27 mouse cellular contexts compared by ENCODE assay signal in the genomic region with DNA sequence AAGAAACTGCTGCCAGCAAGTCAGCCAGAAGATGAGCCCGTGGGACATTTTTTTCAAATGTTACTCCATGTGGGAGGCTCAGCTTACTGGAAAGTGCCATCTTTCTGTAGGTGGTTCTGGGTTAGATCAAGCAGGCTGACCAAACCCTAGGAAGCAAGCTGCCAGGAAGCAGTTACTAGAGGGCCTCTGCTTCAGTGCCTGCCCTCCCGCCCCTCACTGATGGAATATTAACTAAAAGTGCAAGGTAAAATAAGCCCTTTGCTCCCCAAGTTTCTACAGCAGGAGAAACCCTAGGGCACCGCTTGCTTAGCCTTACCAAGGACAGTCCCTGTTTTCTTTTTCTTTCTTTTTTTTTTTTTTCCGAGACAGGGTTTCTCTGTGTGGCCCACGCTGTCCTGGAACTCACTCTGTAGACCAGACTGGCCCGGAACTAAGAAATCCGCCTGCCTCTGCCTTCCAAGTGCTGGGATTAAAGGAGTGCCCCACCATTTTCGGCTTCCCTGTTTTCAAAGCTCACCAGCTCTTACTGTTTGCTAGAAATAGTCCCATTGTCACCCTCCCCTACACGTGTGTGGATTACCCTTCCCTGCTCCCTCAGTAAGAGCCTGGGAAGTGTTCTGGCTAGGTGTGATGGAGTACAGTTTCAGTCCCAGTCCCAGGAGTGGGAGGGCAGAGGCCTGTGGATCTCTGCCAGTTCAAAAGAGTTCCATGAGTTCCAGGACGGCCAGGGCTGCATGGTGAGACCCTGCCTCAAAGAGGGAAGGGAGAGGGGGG. TPM values are rescaled to one million over a fixed set of nuclear protein-coding genes. Genes with fewer than 3 reads are reported as not detected.
DNase-seq lines count a peak whose midpoint lies in the region; ATAC-seq and TF ChIP-seq lines count a peak whose summit lies in the region.
"Had no signal": no experiment of that assay in that cellular context is flagged by ENCODE, and none has a peak within 500 bp of the region (broad histone marks: within the 10 kb centered on the region; RNA-seq: fewer than 3 reads in every experiment).

No protein-coding gene starts in this region.

- TF ChIP-seq EP300 in heart, adult 2 months (IDR thresholded peaks at IDR 0.05; ENCODE audit: insufficient read depth, low read depth, low read length): no peak

- no peak for ATAC-seq in embryonic facial prominence, embryonic 12.5 days (ENCODE audit: insufficient number of reproducible peaks, insufficient read depth, low FRiP score, low TSS enrichment)
- no peak for ATAC-seq in midbrain, embryonic 11.5 days (ENCODE audit: low FRiP score)
- no peak for ATAC-seq in midbrain, embryonic 13.5 days
- no peak for ATAC-seq in kidney, postnatal 0 days (replicated peaks; ENCODE audit: low FRiP score, low read depth)
- no peak for ATAC-seq in forebrain, embryonic 15.5 days (replicated peaks)
- ATAC-seq: hindbrain, postnatal 0 days; intestine, embryonic 16.5 days had no signal

- H3K36me3 ChIP-seq in embryonic facial prominence, embryonic 12.5 days: peaks cover 38% of the 10 kb centered on the region
- H3K36me3 ChIP-seq in embryonic facial prominence, embryonic 10.5 days (replicated peaks): peaks cover 65% of the 10 kb centered on the region
- peaks cover 10% of the 10 kb centered on the region for H3K36me3 ChIP-seq in midbrain, embryonic 11.5 days (ENCODE audit: control insufficient read depth, insufficient read depth, low read length)
- H3K36me3 ChIP-seq in midbrain, embryonic 13.5 days: peaks cover 42% of the 10 kb centered on the region
- peaks cover 18% of the 10 kb centered on the region for H3K36me3 ChIP-seq in kidney, postnatal 0 days (ENCODE audit: insufficient read depth, low read length)
- peaks cover 29% of the 10 kb centered on the region for H3K36me3 ChIP-seq in forebrain, embryonic 15.5 days
- H3K36me3 ChIP-seq in heart, adult 2 months (ENCODE audit: control insufficient read depth, insufficient read depth, low read length): no peaks in the 10 kb centered on the region

- H3K9ac ChIP-seq in embryonic facial prominence, embryonic 12.5 days: no peak overlapping the region
- no peak overlapping the region for H3K9ac ChIP-seq in midbrain, embryonic 11.5 days (ENCODE audit: low read length)
- no peak overlapping the region for H3K9ac ChIP-seq in midbrain, embryonic 13.5 days (replicated peaks)
- no peak overlapping the region for H3K9ac ChIP-seq in kidney, postnatal 0 days (ENCODE audit: low read depth, low read length)
- no peak overlapping the region for H3K9ac ChIP-seq in forebrain, embryonic 15.5 days (replicated peaks)
- no peak overlapping the region for H3K9ac ChIP-seq in heart, adult 2 months (ENCODE audit: low read depth, low read length)
- H3K9ac ChIP-seq: embryonic facial prominence, embryonic 15.5 days; forebrain, embryonic 12.5 days; hindbrain, embryonic 12.5 days; liver, embryonic 15.5 days; lung, embryonic 15.5 days; stomach, embryonic 15.5 days had no signal

- H3K4me3 ChIP-seq in embryonic facial prominence, embryonic 12.5 days: no peak overlapping the region
- H3K4me3 ChIP-seq in embryonic facial prominence, embryonic 10.5 days: no peak overlapping the region
- no peak overlapping the region for H3K4me3 ChIP-seq in midbrain, embryonic 11.5 days (ENCODE audit: low read depth, low read length)
- no peak overlapping the region for H3K4me3 ChIP-seq in midbrain, embryonic 13.5 days (replicated peaks)
- H3K4me3 ChIP-seq in kidney, postnatal 0 days (replicated peaks; ENCODE audit: low read depth, low read length): no peak overlapping the region
- H3K4me3 ChIP-seq in forebrain, embryonic 15.5 days: no peak overlapping the region
- H3K4me3 ChIP-seq in heart, adult 2 months: no peak overlapping the region
- H3K4me3 ChIP-seq: embryonic facial prominence, embryonic 15.5 days; forebrain, embryonic 12.5 days; hindbrain, embryonic 12.5 days; liver, embryonic 15.5 days; lung, embryonic 15.5 days; stomach, embryonic 15.5 days had no signal

- peaks cover 14% of the 10 kb centered on the region for H3K4me1 ChIP-seq in embryonic facial prominence, embryonic 12.5 days
- peaks cover 22% of the 10 kb centered on the region for H3K4me1 ChIP-seq in embryonic facial prominence, embryonic 10.5 days
- H3K4me1 ChIP-seq in midbrain, embryonic 11.5 days (ENCODE audit: control insufficient read depth, insufficient read depth, low read length): peaks cover 5% of the 10 kb centered on the region; the same call in 1 of the 2 replicates
- peaks cover 19% of the 10 kb centered on the region for H3K4me1 ChIP-seq in midbrain, embryonic 13.5 days (replicated peaks)
- no peaks in the 10 kb centered on the region; the same call in 1 of the 2 replicates for H3K4me1 ChIP-seq in kidney, postnatal 0 days (replicated peaks; ENCODE audit: insufficient read depth, low read length)
- peaks cover 18% of the 10 kb centered on the region for H3K4me1 ChIP-seq in forebrain, embryonic 15.5 days
- no peaks in the 10 kb centered on the region for H3K4me1 ChIP-seq in heart, adult 2 months (ENCODE audit: control insufficient read depth, insufficient read depth, low read length)

- no peak for TF ChIP-seq CTCF in kidney, postnatal 0 days (IDR thresholded peaks at IDR 0.05; ENCODE audit: low read depth)
- TF ChIP-seq CTCF in heart, adult 2 months (IDR thresholded peaks at IDR 0.05): no peak

- WGBS in embryonic facial prominence, embryonic 12.5 days: 80% methylated on average over 10 of the region's 10 CpGs
- WGBS in embryonic facial prominence, embryonic 10.5 days: 86% methylated on average over 10 of the region's 10 CpGs
- 92% methylated on average over 10 of the region's 10 CpGs for WGBS in midbrain, embryonic 11.5 days
- WGBS in midbrain, embryonic 13.5 days: 91% methylated on average over 10 of the region's 10 CpGs
- 84% methylated on average over 10 of the region's 10 CpGs for WGBS in kidney, postnatal 0 days
- WGBS in forebrain, embryonic 15.5 days: 91% methylated on average over 10 of the region's 10 CpGs
- 83% methylated on average over 10 of the region's 10 CpGs for WGBS in heart, adult 2 months

- TF ChIP-seq POLR2A in heart, adult 2 months (IDR thresholded peaks at IDR 0.05; ENCODE audit: insufficient read depth, low read depth, low read length): no peak

- intact Hi-C loops in heart, adult 2 months (cut with DNase I): loop anchor here (5.0 kb wide), 1 partner anchor 99 kb away; a partner anchor contains a TSS

- H3K27me3 ChIP-seq in embryonic facial prominence, embryonic 12.5 days: no peaks in the 10 kb centered on the region
- H3K27me3 ChIP-seq in embryonic facial prominence, embryonic 10.5 days (replicated peaks; ENCODE audit: low read depth, poor library complexity, severe bottlenecking): no peaks in the 10 kb centered on the region
- no peaks in the 10 kb centered on the region for H3K27me3 ChIP-seq in midbrain, embryonic 11.5 days (ENCODE audit: control insufficient read depth, insufficient read depth, low read length)
- no peaks in the 10 kb centered on the region for H3K27me3 ChIP-seq in midbrain, embryonic 13.5 days
- H3K27me3 ChIP-seq in kidney, postnatal 0 days (ENCODE audit: insufficient read depth, low read length): no peaks in the 10 kb centered on the region
- no peaks in the 10 kb centered on the region for H3K27me3 ChIP-seq in forebrain, embryonic 15.5 days
- H3K27me3 ChIP-seq in heart, adult 2 months (ENCODE audit: control insufficient read depth, insufficient read depth, low read length): no peaks in the 10 kb centered on the region
- H3K27me3 ChIP-seq: embryonic facial prominence, embryonic 15.5 days; forebrain, embryonic 12.5 days; hindbrain, embryonic 12.5 days; lung, embryonic 15.5 days; stomach, embryonic 15.5 days had no signal

- H3K4me2 ChIP-seq in embryonic facial prominence, embryonic 12.5 days (replicated peaks): no peak overlapping the region
- H3K4me2 ChIP-seq in midbrain, embryonic 11.5 days: no peak overlapping the region
- H3K4me2 ChIP-seq in midbrain, embryonic 13.5 days (replicated peaks): no peak overlapping the region
- H3K4me2 ChIP-seq in kidney, postnatal 0 days (ENCODE audit: low read length): no peak overlapping the region
- no peak overlapping the region for H3K4me2 ChIP-seq in forebrain, embryonic 15.5 days (replicated peaks)
- H3K4me2 ChIP-seq: embryonic facial prominence, embryonic 15.5 days; forebrain, embryonic 12.5 days; heart, embryonic 11.5 days; hindbrain, embryonic 12.5 days; liver, embryonic 15.5 days; lung, embryonic 15.5 days; stomach, embryonic 15.5 days had no signal

- no peaks in the 10 kb centered on the region for H3K9me3 ChIP-seq in embryonic facial prominence, embryonic 12.5 days
- no peaks in the 10 kb centered on the region for H3K9me3 ChIP-seq in embryonic facial prominence, embryonic 10.5 days
- H3K9me3 ChIP-seq in midbrain, embryonic 11.5 days (ENCODE audit: control insufficient read depth, low read length): no peaks in the 10 kb centered on the region
- no peaks in the 10 kb centered on the region for H3K9me3 ChIP-seq in midbrain, embryonic 13.5 days
- no peaks in the 10 kb centered on the region for H3K9me3 ChIP-seq in kidney, postnatal 0 days (replicated peaks; ENCODE audit: low read length)
- H3K9me3 ChIP-seq in forebrain, embryonic 15.5 days: no peaks in the 10 kb centered on the region
- H3K9me3 ChIP-seq: embryonic facial prominence, embryonic 15.5 days; forebrain, embryonic 12.5 days; hindbrain, embryonic 12.5 days; liver, embryonic 15.5 days; lung, embryonic 15.5 days; stomach, embryonic 15.5 days had no signal

- 0 out of 2 replicates have a peak overlapping the region, but pooled peaks have one; percentile 41 for H3K27ac ChIP-seq in embryonic facial prominence, embryonic 12.5 days
- H3K27ac ChIP-seq in embryonic facial prominence, embryonic 10.5 days (replicated peaks): no peak overlapping the region
- no peak overlapping the region for H3K27ac ChIP-seq in midbrain, embryonic 11.5 days (ENCODE audit: low read depth, low read length)
- no peak overlapping the region for H3K27ac ChIP-seq in midbrain, embryonic 13.5 days
- H3K27ac ChIP-seq in kidney, postnatal 0 days: peak overlapping the region; percentile 25; the same call in 1 of the 2 replicates
- no peak overlapping the region for H3K27ac ChIP-seq in forebrain, embryonic 15.5 days (replicated peaks)
- H3K27ac ChIP-seq in heart, adult 2 months: no peak overlapping the region
- H3K27ac ChIP-seq: embryonic facial prominence, embryonic 15.5 days; forebrain, embryonic 12.5 days; hindbrain, embryonic 12.5 days; hindbrain, postnatal 0 days; liver, embryonic 15.5 days; lung, embryonic 15.5 days; stomach, embryonic 15.5 days had no signal

- H3K79me2 ChIP-seq in heart, adult 2 months (replicated peaks; ENCODE audit: control insufficient read depth, insufficient read depth, low read length): no peaks in the 10 kb centered on the region

- DNase-seq in embryonic facial prominence, embryonic 10.5 days (ENCODE audit: low spot score): no peak
- peak; percentile 80 for DNase-seq in midbrain, embryonic 11.5 days (ENCODE audit: low spot score, missing footprints)
- no peak for DNase-seq in kidney, postnatal 0 days (ENCODE audit: low spot score)
- peak; percentile 17 to 41 for DNase-seq in kidney, postnatal 4 days
- no peak for DNase-seq in heart, adult 2 months
- DNase-seq: adrenal gland, postnatal 14 days; cerebellum, adult 11 months; embryo, embryonic 11 days; gastrocnemius, postnatal 14 days; heart, postnatal 36 days; layer of hippocampus, postnatal 36 days; left cerebral cortex, postnatal 4 days; midbrain, embryonic 14.5 days; right cerebral cortex, postnatal 25 days; thymus, postnatal 14 days had no signal

RNA-seq across cellular contexts. Expression of a gene that starts 2.3 kb away (rescaled TPM):
- 39.5 TPM in 2 replicates for polyA plus RNA-seq in embryonic facial prominence, embryonic 12.5 days (2016; fragmentation: Nextera tagmentation; extraction: Ambion mirVana)
- 20.2 and 24.7 TPM in 2 replicates for polyA plus RNA-seq in embryonic facial prominence, embryonic 10.5 days (2016; fragmentation: Nextera tagmentation; extraction: Ambion mirVana)
- polyA plus RNA-seq in midbrain, embryonic 11.5 days (2014; fragmentation: Nextera tagmentation; extraction: Ambion mirVana): 21.4 TPM in 2 replicates
- polyA plus RNA-seq in midbrain, embryonic 13.5 days (2015; fragmentation: Nextera tagmentation; extraction: Ambion mirVana): 32.4 and 33.1 TPM in 2 replicates
- 12.7 and 13.1 TPM in 2 replicates for polyA plus RNA-seq in kidney, postnatal 0 days (2015; fragmentation: Nextera tagmentation; extraction: Ambion mirVana)
- polyA plus RNA-seq in forebrain, embryonic 15.5 days (2015; fragmentation: Nextera tagmentation; extraction: Ambion mirVana): 29.6 and 31.7 TPM in 2 replicates
- 1 to 10 TPM; 7.4 to 8.0 TPM for total RNA-seq in heart, adult 2 months (2021)
- 5.7 and 9.2 TPM in 2 replicates for polyA plus RNA-seq in heart, adult 2 months (2012; rRNA removed)

RNA-seq across cellular contexts. Expression of a gene that starts 37.9 kb away (rescaled TPM):
- 55.0 and 55.9 TPM in 2 replicates for polyA plus RNA-seq in embryonic facial prominence, embryonic 12.5 days (2016; fragmentation: Nextera tagmentation; extraction: Ambion mirVana)
- 58.9 and 64.4 TPM in 2 replicates for polyA plus RNA-seq in embryonic facial prominence, embryonic 10.5 days (2016; fragmentation: Nextera tagmentation; extraction: Ambion mirVana)
- 67.5 and 74.3 TPM in 2 replicates for polyA plus RNA-seq in midbrain, embryonic 11.5 days (2014; fragmentation: Nextera tagmentation; extraction: Ambion mirVana)
- polyA plus RNA-seq in midbrain, embryonic 13.5 days (2015; fragmentation: Nextera tagmentation; extraction: Ambion mirVana): 65.5 and 67.5 TPM in 2 replicates
- polyA plus RNA-seq in kidney, postnatal 0 days (2015; fragmentation: Nextera tagmentation; extraction: Ambion mirVana): 22.0 and 24.5 TPM in 2 replicates
- polyA plus RNA-seq in forebrain, embryonic 15.5 days (2015; fragmentation: Nextera tagmentation; extraction: Ambion mirVana): 63.5 and 67.8 TPM in 2 replicates
- 10 to 100 TPM; 50.1 to 51.8 TPM for total RNA-seq in heart, adult 2 months (2021)
- polyA plus RNA-seq in heart, adult 2 months (2012; rRNA removed): 24.5 and 36.2 TPM in 2 replicates

RNA-seq across cellular contexts. Expression of a gene that starts 44.0 kb away (rescaled TPM):
- 77.8 and 85.3 TPM in 2 replicates for polyA plus RNA-seq in embryonic facial prominence, embryonic 12.5 days (2016; fragmentation: Nextera tagmentation; extraction: Ambion mirVana)
- 106 and 107 TPM in 2 replicates for polyA plus RNA-seq in embryonic facial prominence, embryonic 10.5 days (2016; fragmentation: Nextera tagmentation; extraction: Ambion mirVana)
- polyA plus RNA-seq in midbrain, embryonic 11.5 days (2014; fragmentation: Nextera tagmentation; extraction: Ambion mirVana): 95.1 and 99.0 TPM in 2 replicates
- polyA plus RNA-seq in midbrain, embryonic 13.5 days (2015; fragmentation: Nextera tagmentation; extraction: Ambion mirVana): 44.9 and 45.1 TPM in 2 replicates
- polyA plus RNA-seq in kidney, postnatal 0 days (2015; fragmentation: Nextera tagmentation; extraction: Ambion mirVana): 34.9 and 37.9 TPM in 2 replicates
- 58.0 and 59.5 TPM in 2 replicates for polyA plus RNA-seq in forebrain, embryonic 15.5 days (2015; fragmentation: Nextera tagmentation; extraction: Ambion mirVana)
- 1 to 10 TPM; 7.0 to 8.6 TPM for total RNA-seq in heart, adult 2 months (2021)
- polyA plus RNA-seq in heart, adult 2 months (2012; rRNA removed): 4.9 and 6.7 TPM in 2 replicates

Comparison
In these comparisons a context has a peak if more than half of its experiments do, and no peak if none do; other contexts are left out.
1. H3K27ac ChIP-seq: peak in embryonic facial prominence, embryonic 12.5 days (single experiment) and kidney, postnatal 0 days (single experiment); none in embryonic facial prominence, embryonic 10.5 days (single experiment), midbrain, embryonic 11.5 days (single experiment), midbrain, embryonic 13.5 days (single experiment), forebrain, embryonic 15.5 days (single experiment) and heart, adult 2 months (single experiment).
2. DNase-seq: peak in midbrain, embryonic 11.5 days (single experiment) and kidney, postnatal 4 days (2 of 2); none in embryonic facial prominence, embryonic 10.5 days (single experiment), kidney, postnatal 0 days (single experiment) and heart, adult 2 months (0 of 2).